Mouse (Mus musculus) spleen, adult 2 months (tissue): Measurements from ENCODE around the gene Tmem252.

Experiments
- CTCF ChIP-seq: fragments of 200-500 bp; IDR thresholded peaks from 2 replicates; pipeline ENCODE4 v1.5.1; 2011; ENCODE audit warnings: mild to moderate bottlenecking, inconsistent platforms; ENCODE audit not compliant: insufficient read depth, insufficient read length, insufficient replicate concordance; ENCODE audit errors: extremely low read depth
- POLR2A ChIP-seq: fragments of 200-500 bp; IDR thresholded peaks from 2 replicates; pipeline ENCODE4 v1.6.1; 2011; ENCODE audit warnings: low read depth, low read length, inconsistent platforms

DNA sequence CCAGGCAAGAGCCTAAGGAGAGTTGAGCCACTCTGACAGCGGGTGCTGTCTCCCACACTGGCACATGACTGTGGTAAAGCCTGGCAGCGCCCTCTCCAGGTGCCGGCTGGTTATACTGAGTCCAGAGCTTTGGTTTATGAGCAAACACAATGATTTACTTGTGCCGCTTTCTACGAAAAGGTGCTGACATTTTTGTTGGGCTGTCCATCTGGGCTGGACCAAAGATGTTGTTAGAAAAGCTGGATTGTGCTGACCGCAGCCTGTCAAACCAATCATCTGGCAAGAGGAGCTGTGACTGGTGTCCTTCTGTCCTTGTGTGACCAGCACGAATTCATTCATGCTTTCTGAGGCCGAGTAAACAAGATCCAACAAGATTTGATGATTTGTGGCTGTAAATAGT, 27.9 kb downstream of the Tmem252 start:
- TF ChIP-seq CTCF (no peak), POLR2A (no peak)
